Mouse (Mus musculus) liver, postnatal 0 days (tissue): ENCODE results near the gene Mapk12. TPM values are rescaled to one million over a fixed set of nuclear protein-coding genes. Genes with fewer than 3 reads are reported as not detected.

Experiments
- ATAC-seq: fragments of 200-750 bp; cut with Nextera tagmentation; 2 replicates; pipeline ENCODE4 v1.8.0; 2017; ENCODE audit warnings: mild to moderate bottlenecking, moderate library complexity
- DNase-seq: peaks from one replicate; pipeline ENCODE4 v3.0.0-alpha.2; 2016
- H3K27ac ChIP-seq: fragments of 300-500 bp; sonication (generic); 2 replicates; pipeline ENCODE4 v1.5.1; 2014; ENCODE audit warnings: antibody characterized with exemption, moderate library complexity, mild to moderate bottlenecking, low read depth
- H3K27me3 ChIP-seq: fragments of 300-500 bp; sonication (generic); 2 replicates; pipeline ENCODE4 v1.6.1; 2014; ENCODE audit warnings: low read length, control low read depth, mixed read lengths; ENCODE audit not compliant: insufficient read depth
- H3K36me3 ChIP-seq: fragments of 300-500 bp; sonication (generic); replicated peaks from 2 replicates; pipeline ENCODE4 v1.6.1; 2014; ENCODE audit warnings: mild to moderate bottlenecking, control low read depth, low read length, moderate library complexity, mixed read lengths; ENCODE audit not compliant: insufficient read depth
- H3K4me1 ChIP-seq: fragments of 300-500 bp; sonication (generic); 2 replicates; pipeline ENCODE4 v1.6.1; 2014; ENCODE audit warnings: antibody characterized with exemption, mild to moderate bottlenecking, control low read depth; ENCODE audit not compliant: insufficient read depth
- H3K4me2 ChIP-seq: fragments of 300-500 bp; sonication (generic); 2 replicates; pipeline ENCODE4 v1.6.1; 2014; ENCODE audit warnings: low read depth, mild to moderate bottlenecking, low read length, moderate library complexity, mixed read lengths
- H3K4me3 ChIP-seq: fragments of 300-500 bp; sonication (generic); 2 replicates; pipeline ENCODE4 v1.5.1; 2014; ENCODE audit warnings: low read depth, low read length
- H3K9ac ChIP-seq: fragments of 300-500 bp; sonication (generic); replicated peaks from 2 replicates; pipeline ENCODE4 v1.6.1; 2014; ENCODE audit warnings: mild to moderate bottlenecking, moderate library complexity
- H3K9me3 ChIP-seq: fragments of 300-500 bp; sonication (generic); 2 replicates; pipeline ENCODE4 v1.6.1; 2016; ENCODE audit warnings: mild to moderate bottlenecking, control low read depth, low read length, mixed read lengths
- CTCF ChIP-seq: sonication (generic); IDR thresholded peaks from 2 replicates; pipeline ENCODE4 v1.5.1; 2016; ENCODE audit warnings: antibody characterized with exemption, low read depth
- EP300 ChIP-seq: IDR thresholded peaks from 2 replicates; pipeline ENCODE4 v1.6.1; 2016; ENCODE audit warnings: antibody characterized with exemption, low read depth, mild to moderate bottlenecking
- WGBS: fragments of 180-500 bp; shearing (Covaris S2); extraction: QIAGEN DNeasy Blood & Tissue Kit; methylation state at CpG from one replicate; pipeline ENCODE4 v1.1.7; 2014; ENCODE audit not compliant: insufficient replicate concordance; 5-methylcytosine and 5-hydroxymethylcytosine counted together
- polyA plus RNA-seq: library from polyadenylated mRNA; unstranded; fragments of >200 nt; fragmentation: Nextera tagmentation; extraction: Ambion mirVana; gene quantifications from 2 replicates; pipeline ENCODE4 v1.2.1, GENCODE M21; 2015

The Mapk12 gene
- polyA plus RNA-seq, 1 experiment from 2014 or later: 2.4 TPM

GRCm38 (mm10) chr15:89168922-89169321 lies 28.4 kb upstream of the Mapk12 start:
- 69% methylated on average over 10 of the region's 10 CpGs for WGBS
- peaks cover 40% of the 10 kb centered on the region for H3K4me1 ChIP-seq
- H3K27me3 ChIP-seq: peaks cover 10% of the 10 kb centered on the region; the same call in 1 of the 2 replicates
- H3K9ac ChIP-seq: no peak overlapping the region
- no peak for ATAC-seq
- H3K9me3 ChIP-seq: no peaks in the 10 kb centered on the region
- no peak overlapping the region for H3K27ac ChIP-seq
- no peak overlapping the region for H3K4me2 ChIP-seq
- peaks cover 32% of the 10 kb centered on the region for H3K36me3 ChIP-seq
- no peak for DNase-seq
- H3K4me3 ChIP-seq: no peak overlapping the region
- no peak for TF ChIP-seq CTCF

GRCm38 (mm10) chr15:89165478-89165877 lies 25.0 kb upstream of the Mapk12 start:
- Histone ChIP-seq H3K4me3 (no peak overlapping the region), H3K36me3 (peaks cover 60% of the 10 kb centered on the region), H3K9me3 (no peaks in the 10 kb centered on the region), H3K4me1 (peaks cover 14% of the 10 kb centered on the region), H3K27me3 (no peaks in the 10 kb centered on the region), H3K9ac (no peak overlapping the region), H3K27ac (no peak overlapping the region), H3K4me2 (no peak overlapping the region)
- 84% methylated on average over 12 of the region's 12 CpGs for WGBS
- ATAC-seq: no peak
- no peak for DNase-seq
- TF ChIP-seq EP300 (no peak), CTCF (no peak)

- no peak for TF ChIP-seq EP300
- no peak for TF ChIP-seq CTCF
- H3K27me3 ChIP-seq: no peaks in the 10 kb centered on the region
- H3K4me1 ChIP-seq: no peaks in the 10 kb centered on the region
- no peak overlapping the region for H3K4me2 ChIP-seq
- no peaks in the 10 kb centered on the region for H3K9me3 ChIP-seq
- peaks cover 76% of the 10 kb centered on the region for H3K36me3 ChIP-seq
- WGBS: 66% methylated on average over 9 of the region's 9 CpGs
- no peak overlapping the region for H3K27ac ChIP-seq
- ATAC-seq (no peak), DNase-seq (no peak)
- no peak overlapping the region for H3K4me3 ChIP-seq
- no peak overlapping the region for H3K9ac ChIP-seq
Measured at GRCm38 (mm10) chr15:89161397-89161796, 20.9 kb upstream of the Mapk12 start.

- no peak overlapping the region for H3K4me3 ChIP-seq
- H3K36me3 ChIP-seq: peaks cover 77% of the 10 kb centered on the region
- TF ChIP-seq EP300 (no peak), CTCF (no peak)
- 82% methylated on average over 16 of the region's 16 CpGs for WGBS
- no peak for DNase-seq
- no peaks in the 10 kb centered on the region for H3K4me1 ChIP-seq
- no peaks in the 10 kb centered on the region for H3K9me3 ChIP-seq
- no peak overlapping the region for H3K9ac ChIP-seq
- H3K27me3 ChIP-seq: no peaks in the 10 kb centered on the region
- ATAC-seq: no peak
- no peak overlapping the region for H3K27ac ChIP-seq
- H3K4me2 ChIP-seq: no peak overlapping the region
Measured at GRCm38 (mm10) chr15:89158516-89158915, 18.0 kb upstream of the Mapk12 start.

- DNase-seq: peak; percentile 78
- WGBS: 55% methylated on average over 7 of the region's 7 CpGs
Measured at GRCm38 (mm10) chr15:89157954-89158353, 17.5 kb upstream of the Mapk12 start.

GRCm38 (mm10) chr15:89152312-89152711 lies 11.8 kb upstream of the Mapk12 start:
- H3K4me1 ChIP-seq: peaks cover 8% of the 10 kb centered on the region; the same call in 1 of the 2 replicates
- H3K4me3 ChIP-seq: no peak overlapping the region
- H3K9me3 ChIP-seq: no peaks in the 10 kb centered on the region
- no peak for DNase-seq
- no peak overlapping the region for H3K9ac ChIP-seq
- peaks cover 31% of the 10 kb centered on the region for H3K27me3 ChIP-seq
- no peak for TF ChIP-seq EP300
- no peak for TF ChIP-seq CTCF
- ATAC-seq: no peak
- H3K27ac ChIP-seq: no peak overlapping the region
- H3K36me3 ChIP-seq: peaks cover 30% of the 10 kb centered on the region
- no peak overlapping the region for H3K4me2 ChIP-seq

More at GRCm38 (mm10) chr15:89157954-89158353, 17.5 kb upstream of the Mapk12 start:
- Histone ChIP-seq H3K9ac (no peak overlapping the region), H3K4me1 (no peaks in the 10 kb centered on the region), H3K4me2 (no peak overlapping the region), H3K27me3 (no peaks in the 10 kb centered on the region), H3K36me3 (peaks cover 72% of the 10 kb centered on the region), H3K27ac (no peak overlapping the region), H3K9me3 (no peaks in the 10 kb centered on the region), H3K4me3 (no peak overlapping the region)
- TF ChIP-seq EP300: no peak
- TF ChIP-seq CTCF: peak; percentile 81
- ATAC-seq: peak; percentile 45

GRCm38 (mm10) chr15:89150041-89150390 lies 9.5 kb upstream of the Mapk12 start:
- Histone ChIP-seq H3K27ac (no peak overlapping the region), H3K4me2 (peak overlapping the region; percentile 86), H3K9me3 (no peaks in the 10 kb centered on the region), H3K9ac (no peak overlapping the region), H3K27me3 (peaks cover 53% of the 10 kb centered on the region), H3K36me3 (peaks cover 8% of the 10 kb centered on the region), H3K4me1 (peaks cover 10% of the 10 kb centered on the region), H3K4me3 (no peak overlapping the region)
- DNase-seq (peak; percentile 67), ATAC-seq (peak; percentile 24; the same call in 1 of the 2 replicates)
- 6% methylated on average over 13 of the region's 13 CpGs for WGBS
- TF ChIP-seq CTCF (no peak), EP300 (no peak)
